Mouse (Mus musculus) G1E-ER4 (cell line): ENCODE measurements around the gene Casp2. TPM values are rescaled to one million over a fixed set of nuclear protein-coding genes. Genes with fewer than 3 reads are reported as not detected.

ENCODE experiments used
- GATA1 ChIP-seq: IDR thresholded peaks from one replicate; pipeline ENCODE4 v1.8.0; 2012; ENCODE audit warnings: low read length, inconsistent platforms
- polyA plus RNA-seq: library from polyadenylated mRNA; stranded (reverse); fragments of >175 nt; gene quantifications from 2 replicates; pipeline ENCODE4 v1.2.3, GENCODE M21; 2012

Casp2 gene
- polyA plus RNA-seq, 1 experiment = 6.7 TPM

DNA sequence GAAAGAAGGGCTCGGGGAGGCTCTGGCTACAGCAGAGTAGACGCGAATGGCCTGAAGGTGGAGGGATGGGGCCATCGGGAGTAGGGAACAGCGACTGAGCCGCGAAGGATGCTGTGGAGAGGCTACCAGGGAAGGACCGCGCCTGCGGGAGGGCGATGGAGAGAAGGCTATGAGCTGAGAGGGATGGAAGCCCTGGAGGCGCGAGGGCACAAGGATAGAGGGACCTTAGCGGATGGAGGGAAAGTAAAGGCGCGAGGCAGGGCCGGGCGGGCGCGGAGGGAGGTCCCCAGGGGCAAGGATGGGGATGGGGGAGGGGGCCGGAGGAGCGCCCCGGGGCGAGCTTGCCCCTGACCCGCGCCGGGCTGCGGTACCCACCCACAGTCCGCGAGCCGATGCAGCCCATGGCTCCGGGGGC, 59.3 kb downstream of the Casp2 start:
- no peak for TF ChIP-seq GATA1

DNA sequence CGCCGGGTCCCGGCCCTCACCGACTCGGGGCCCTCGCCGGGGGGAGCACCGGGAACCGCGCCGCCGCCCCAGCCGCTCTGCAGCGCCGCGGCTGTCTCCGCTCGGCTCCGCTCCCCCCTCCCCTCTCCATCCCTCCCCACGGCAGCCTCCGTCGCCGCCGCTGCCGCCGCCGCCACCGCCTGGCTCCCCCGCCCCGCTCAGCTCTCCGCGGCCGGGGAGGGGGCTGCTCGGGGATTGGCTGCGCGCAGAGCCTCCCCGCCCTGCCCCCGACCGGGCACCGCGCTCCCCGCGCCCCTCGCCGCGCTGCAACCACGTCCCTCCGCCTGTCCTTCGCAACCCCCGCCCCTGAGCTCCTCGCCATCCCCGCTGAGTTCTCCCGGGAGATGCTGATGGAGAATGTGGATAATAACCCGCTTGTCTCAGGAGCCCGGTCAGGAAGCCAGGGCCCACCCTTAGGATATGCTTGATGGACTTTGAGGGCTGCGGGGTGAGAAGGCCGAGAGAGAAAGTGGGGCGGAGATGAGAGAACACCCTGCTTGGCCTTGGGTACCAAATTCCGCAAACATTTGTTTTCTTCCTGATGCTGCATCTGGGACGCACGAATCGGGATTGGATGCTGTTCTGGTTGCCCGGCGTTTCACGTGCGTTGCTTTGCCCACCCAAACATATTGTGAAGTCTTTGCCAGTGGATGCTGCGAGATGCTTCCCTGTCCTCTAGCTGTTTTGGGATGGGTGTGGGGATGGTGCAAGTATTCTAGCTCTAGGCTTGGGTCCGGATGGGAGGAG, 59.9 kb downstream of the Casp2 start, which contains the start of gene Fam131b:
Gene Fam131b, minus strand, starts transcription at position 162 of the 786 bp plus-strand sequence.
- TF ChIP-seq GATA1 = no peak

DNA sequence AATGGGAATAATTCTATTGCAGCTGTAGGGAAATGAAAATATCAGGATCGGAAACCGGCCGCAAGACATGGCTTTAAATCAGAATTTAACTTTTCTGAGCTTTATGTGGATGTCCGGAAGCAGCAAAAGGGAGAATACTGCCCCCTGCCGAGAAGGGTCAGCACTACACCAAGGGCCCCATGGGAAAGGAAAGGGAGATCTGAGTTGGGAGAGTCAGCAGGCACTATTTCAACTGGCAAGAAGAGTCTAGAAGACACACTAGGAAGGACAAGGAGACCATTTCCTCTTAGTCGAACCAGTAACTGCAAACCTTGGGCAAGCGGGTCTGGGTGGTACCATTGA, 60.5 kb downstream of the Casp2 start:
- TF ChIP-seq GATA1 = no peak

DNA sequence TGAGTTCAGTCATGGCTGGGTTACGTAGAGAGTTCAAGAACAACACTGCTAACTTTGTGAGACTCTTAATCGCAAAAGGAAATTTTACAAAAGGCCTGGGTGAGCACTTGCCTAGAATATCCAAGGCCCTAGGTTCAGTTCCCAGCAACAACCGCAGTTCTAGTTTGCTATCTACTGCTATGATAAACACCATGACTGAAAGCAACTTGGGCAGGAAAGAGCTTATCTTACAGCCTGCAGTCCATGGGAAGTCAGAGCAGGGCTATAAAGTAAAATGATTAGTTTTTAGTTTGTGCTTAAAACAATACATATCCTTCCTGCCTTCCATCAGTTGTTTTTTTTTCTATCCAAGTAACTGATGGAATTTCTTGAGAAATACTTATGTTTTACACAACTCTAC, 61.7 kb downstream of the Casp2 start:
- TF ChIP-seq GATA1 = no peak

DNA sequence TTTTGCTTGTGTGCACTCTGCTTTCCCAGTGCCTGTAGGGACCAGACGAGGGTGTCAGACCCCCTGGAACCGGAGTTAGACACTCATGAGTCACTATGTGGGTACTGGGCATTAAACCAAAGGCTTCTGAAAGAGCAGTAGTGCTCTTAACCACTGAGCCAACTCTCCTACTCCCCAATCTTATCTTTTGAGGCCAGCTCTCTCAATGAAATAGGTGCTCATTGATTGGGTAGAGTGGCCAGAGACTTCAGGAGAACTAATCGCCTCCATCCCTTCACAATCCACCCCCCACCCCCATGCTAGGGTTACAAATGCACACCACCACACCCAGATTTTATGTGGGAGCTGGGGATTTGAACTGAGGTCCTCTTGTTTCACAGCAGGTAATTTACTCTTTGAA, 64.0 kb downstream of the Casp2 start:
- TF ChIP-seq GATA1 = no peak

DNA sequence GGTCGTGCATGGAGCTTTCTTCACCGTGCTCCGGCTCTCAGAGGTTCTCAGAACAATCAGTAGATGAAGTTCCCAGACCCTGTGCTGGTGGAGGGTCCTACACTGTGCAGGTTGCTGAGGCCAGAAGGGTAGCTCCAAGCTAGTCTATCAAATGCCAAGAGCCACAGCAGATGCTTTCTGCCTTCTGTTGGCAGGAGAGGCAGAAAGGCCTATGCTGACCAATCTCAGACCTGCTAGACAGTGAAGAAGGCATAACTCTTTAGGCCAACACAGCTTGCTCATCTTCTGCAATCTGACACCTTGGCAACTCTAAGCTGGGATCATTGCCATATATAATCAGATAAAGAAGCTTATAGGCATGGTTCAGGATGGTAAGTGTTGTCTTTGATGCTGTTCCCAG, 65.4 kb downstream of the Casp2 start:
- no peak for TF ChIP-seq GATA1

DNA sequence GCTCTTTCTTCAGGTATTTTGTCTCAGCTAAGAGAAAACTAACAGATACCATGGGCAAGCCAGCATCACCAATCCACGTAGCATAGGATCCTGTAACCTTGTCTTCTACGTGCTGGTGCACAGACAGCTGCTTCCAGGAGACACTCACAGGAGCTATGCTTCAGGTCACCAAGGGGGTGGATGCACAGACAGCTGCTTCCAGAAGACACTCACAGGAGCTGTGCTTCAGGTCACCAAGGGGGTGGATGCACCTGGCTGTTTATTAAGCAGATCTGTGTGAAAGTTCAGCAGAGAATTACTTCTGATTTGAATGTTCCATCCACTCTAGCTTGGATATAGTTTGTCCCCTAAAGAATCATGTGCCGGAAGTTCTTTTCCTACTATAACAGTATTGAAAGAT, 66.2 kb downstream of the Casp2 start:
- no peak for TF ChIP-seq GATA1

Other genes with a start within 250 kb of the Casp2 start
- gene Sva, start 226.6 kb upstream of the Casp2 start, polyA plus RNA-seq = not detected in 2 replicates
- not detected in 2 replicates for gene Tas2r139, start 124.0 kb upstream of the Casp2 start, polyA plus RNA-seq
- gene Tas2r144, start 49.7 kb upstream of the Casp2 start, polyA plus RNA-seq = not detected in 2 replicates
- gene Gstk1, start 19.1 kb upstream of the Casp2 start, polyA plus RNA-seq = not detected in 2 replicates
- gene Tmem139, start 3.0 kb upstream of the Casp2 start, polyA plus RNA-seq = not detected in 2 replicates
- not detected in 2 replicates for gene Clcn1, start 21.7 kb downstream of the Casp2 start, polyA plus RNA-seq
- not detected in 2 replicates for gene Fam131b, start 59.7 kb downstream of the Casp2 start, polyA plus RNA-seq
- gene Zyx, start 84.6 kb downstream of the Casp2 start, polyA plus RNA-seq = 387 and 522 TPM in 2 replicates
- not detected in 2 replicates for gene Epha1, start 108.3 kb downstream of the Casp2 start, polyA plus RNA-seq
- gene Tas2r143, start 135.3 kb downstream of the Casp2 start, polyA plus RNA-seq = not detected in 2 replicates
- not detected in 2 replicates for gene Tas2r135, start 140.4 kb downstream of the Casp2 start, polyA plus RNA-seq
- not detected in 2 replicates for gene Tas2r126, start 169.6 kb downstream of the Casp2 start, polyA plus RNA-seq
- not detected in 2 replicates for gene Olfr458, start 200.2 kb downstream of the Casp2 start, polyA plus RNA-seq
- gene Olfr457, start 211.3 kb downstream of the Casp2 start, polyA plus RNA-seq = not detected in 2 replicates
- not detected in 2 replicates for gene Olfr456, start 222.2 kb downstream of the Casp2 start, polyA plus RNA-seq